In genomic region chrX:101351188-101351587, GRCm38 (mm10) we compare ENCODE assay signal across 16 mouse cellular contexts. TPM values are rescaled to one million over a fixed set of nuclear protein-coding genes. Genes with fewer than 3 reads are reported as not detected.
DNase-seq lines count a peak whose midpoint lies in the region; ATAC-seq lines count a peak whose summit lies in the region.
"Had no signal": no experiment of that assay in that cellular context is flagged by ENCODE, and none has a peak within 500 bp of the region (broad histone marks: within the 10 kb centered on the region; RNA-seq: fewer than 3 reads in every experiment).

No protein-coding gene starts in this region.

- peak; percentile 62 for DNase-seq in forebrain, embryonic 14.5 days (ENCODE audit: low spot score)
- DNase-seq in forebrain, embryonic 10.5 days (ENCODE audit: extremely low spot score, low spot score): no peak
- peak; percentile 42 for DNase-seq in midbrain, embryonic 14.5 days
- DNase-seq in midbrain, embryonic 11.5 days (ENCODE audit: low spot score, missing footprints): no peak
- no peak for DNase-seq in liver, embryonic 13.5 days
- no peak for DNase-seq in adrenal gland, adult 2 months
- no peak for DNase-seq in layer of hippocampus, adult 9-10 months (ENCODE audit: low spot score)
- DNase-seq: adrenal gland, postnatal 10 days; heart, adult 18-20 months; kidney, postnatal 10 days; right cerebral cortex, adult 18-20 months; thymus, postnatal 14 days had no signal

- H3K9ac ChIP-seq in forebrain, embryonic 14.5 days (ENCODE audit: low read length): no peak overlapping the region
- no peak overlapping the region for H3K9ac ChIP-seq in midbrain, embryonic 14.5 days (replicated peaks; ENCODE audit: low read length)
- no peak overlapping the region for H3K9ac ChIP-seq in midbrain, embryonic 11.5 days (ENCODE audit: low read length)
- H3K9ac ChIP-seq in liver, embryonic 13.5 days: no peak overlapping the region
- no peak overlapping the region for H3K9ac ChIP-seq in hindbrain, embryonic 12.5 days
- H3K9ac ChIP-seq: heart, embryonic 15.5 days had no signal

- H3K4me1 ChIP-seq in forebrain, embryonic 14.5 days (ENCODE audit: control insufficient read depth, insufficient read depth, low read length): no peaks in the 10 kb centered on the region
- H3K4me1 ChIP-seq in forebrain, embryonic 10.5 days: no peaks in the 10 kb centered on the region
- no peaks in the 10 kb centered on the region for H3K4me1 ChIP-seq in midbrain, embryonic 14.5 days (ENCODE audit: control insufficient read depth, insufficient read depth, low read length)
- no peaks in the 10 kb centered on the region for H3K4me1 ChIP-seq in midbrain, embryonic 11.5 days (ENCODE audit: control insufficient read depth, insufficient read depth, low read length)
- peaks cover 4% of the 10 kb centered on the region; the same call in 1 of the 2 replicates for H3K4me1 ChIP-seq in liver, embryonic 13.5 days (replicated peaks)
- H3K4me1 ChIP-seq in hindbrain, embryonic 12.5 days: no peaks in the 10 kb centered on the region
- H3K4me1 ChIP-seq: midbrain, embryonic 10.5 days had no signal

- ATAC-seq in forebrain, embryonic 14.5 days: no peak
- ATAC-seq in midbrain, embryonic 14.5 days (ENCODE audit: low FRiP score, low TSS enrichment): no peak
- ATAC-seq in midbrain, embryonic 11.5 days (ENCODE audit: low FRiP score): no peak
- ATAC-seq in liver, embryonic 13.5 days (ENCODE audit: low read depth): peak; percentile 53; the same call in 1 of the 2 replicates
- no peak for ATAC-seq in hindbrain, embryonic 12.5 days (ENCODE audit: low FRiP score)
- ATAC-seq: intestine, postnatal 0 days had no signal

- no peaks in the 10 kb centered on the region for H3K27me3 ChIP-seq in forebrain, embryonic 14.5 days (replicated peaks; ENCODE audit: control insufficient read depth, insufficient read depth, low read length)
- peaks cover 25% of the 10 kb centered on the region for H3K27me3 ChIP-seq in forebrain, embryonic 10.5 days (ENCODE audit: poor library complexity, severe bottlenecking)
- no peaks in the 10 kb centered on the region for H3K27me3 ChIP-seq in midbrain, embryonic 14.5 days (ENCODE audit: control insufficient read depth, insufficient read depth, low read length)
- no peaks in the 10 kb centered on the region for H3K27me3 ChIP-seq in midbrain, embryonic 11.5 days (ENCODE audit: control insufficient read depth, insufficient read depth, low read length)
- no peaks in the 10 kb centered on the region for H3K27me3 ChIP-seq in liver, embryonic 13.5 days
- H3K27me3 ChIP-seq in hindbrain, embryonic 12.5 days: no peaks in the 10 kb centered on the region; the same call in 1 of the 2 replicates
- H3K27me3 ChIP-seq: heart, embryonic 15.5 days had no signal

- no peak overlapping the region for H3K4me2 ChIP-seq in forebrain, embryonic 14.5 days (ENCODE audit: low read length)
- H3K4me2 ChIP-seq in midbrain, embryonic 14.5 days (ENCODE audit: low read length): no peak overlapping the region
- H3K4me2 ChIP-seq in midbrain, embryonic 11.5 days: no peak overlapping the region
- H3K4me2 ChIP-seq in liver, embryonic 13.5 days: 0 out of 2 replicates have a peak overlapping the region, but pooled peaks have one; percentile 0
- H3K4me2 ChIP-seq in hindbrain, embryonic 12.5 days (replicated peaks): no peak overlapping the region
- H3K4me2 ChIP-seq: heart, embryonic 15.5 days had no signal

- H3K27ac ChIP-seq in forebrain, embryonic 14.5 days (ENCODE audit: low read depth, low read length): no peak overlapping the region
- H3K27ac ChIP-seq in forebrain, embryonic 10.5 days: no peak overlapping the region
- H3K27ac ChIP-seq in midbrain, embryonic 14.5 days (replicated peaks; ENCODE audit: low read depth, low read length): no peak overlapping the region
- H3K27ac ChIP-seq in midbrain, embryonic 11.5 days (ENCODE audit: low read depth, low read length): no peak overlapping the region
- H3K27ac ChIP-seq in liver, embryonic 13.5 days: no peak overlapping the region
- no peak overlapping the region for H3K27ac ChIP-seq in hindbrain, embryonic 12.5 days
- H3K27ac ChIP-seq: heart, embryonic 15.5 days; midbrain, embryonic 10.5 days had no signal

- 49% methylated on average over 4 of the region's 4 CpGs for WGBS in forebrain, embryonic 14.5 days
- 73% methylated on average over 4 of the region's 4 CpGs for whole genome bisulfite sequencing in forebrain, embryonic 10.5 days
- WGBS in midbrain, embryonic 14.5 days: 60% methylated on average over 4 of the region's 4 CpGs
- 73% methylated on average over 4 of the region's 4 CpGs for WGBS in midbrain, embryonic 11.5 days
- WGBS in liver, embryonic 13.5 days (ENCODE audit: insufficient replicate concordance): 31% methylated on average over 4 of the region's 4 CpGs
- WGBS in hindbrain, embryonic 12.5 days: 58% methylated on average over 4 of the region's 4 CpGs

- H3K9me3 ChIP-seq in forebrain, embryonic 14.5 days (replicated peaks; ENCODE audit: control insufficient read depth, low read length): no peaks in the 10 kb centered on the region
- no peaks in the 10 kb centered on the region for H3K9me3 ChIP-seq in forebrain, embryonic 10.5 days
- H3K9me3 ChIP-seq in midbrain, embryonic 14.5 days (ENCODE audit: control insufficient read depth, low read length): no peaks in the 10 kb centered on the region
- no peaks in the 10 kb centered on the region for H3K9me3 ChIP-seq in midbrain, embryonic 11.5 days (ENCODE audit: control insufficient read depth, low read length)
- no peaks in the 10 kb centered on the region for H3K9me3 ChIP-seq in liver, embryonic 13.5 days (replicated peaks)
- H3K9me3 ChIP-seq in hindbrain, embryonic 12.5 days (replicated peaks): no peaks in the 10 kb centered on the region
- H3K9me3 ChIP-seq: heart, embryonic 15.5 days; midbrain, embryonic 10.5 days had no signal

- H3K36me3 ChIP-seq in forebrain, embryonic 14.5 days (ENCODE audit: control insufficient read depth, insufficient read depth, low read length): no peaks in the 10 kb centered on the region
- no peaks in the 10 kb centered on the region for H3K36me3 ChIP-seq in forebrain, embryonic 10.5 days (replicated peaks)
- no peaks in the 10 kb centered on the region for H3K36me3 ChIP-seq in midbrain, embryonic 14.5 days (ENCODE audit: control insufficient read depth, insufficient read depth, low read length)
- H3K36me3 ChIP-seq in midbrain, embryonic 11.5 days (ENCODE audit: control insufficient read depth, insufficient read depth, low read length): no peaks in the 10 kb centered on the region
- no peaks in the 10 kb centered on the region for H3K36me3 ChIP-seq in liver, embryonic 13.5 days
- H3K36me3 ChIP-seq in hindbrain, embryonic 12.5 days: no peaks in the 10 kb centered on the region
- H3K36me3 ChIP-seq: heart, embryonic 15.5 days; midbrain, embryonic 10.5 days had no signal

- no peak overlapping the region for H3K4me3 ChIP-seq in forebrain, embryonic 14.5 days (ENCODE audit: low read depth, low read length)
- no peak overlapping the region for H3K4me3 ChIP-seq in forebrain, embryonic 10.5 days
- no peak overlapping the region for H3K4me3 ChIP-seq in midbrain, embryonic 14.5 days (replicated peaks; ENCODE audit: low read depth, low read length)
- no peak overlapping the region for H3K4me3 ChIP-seq in midbrain, embryonic 11.5 days (ENCODE audit: low read depth, low read length)
- H3K4me3 ChIP-seq in liver, embryonic 13.5 days (replicated peaks): no peak overlapping the region
- no peak overlapping the region for H3K4me3 ChIP-seq in hindbrain, embryonic 12.5 days
- H3K4me3 ChIP-seq: heart, embryonic 15.5 days; midbrain, embryonic 10.5 days had no signal

RNA-seq across cellular contexts. Expression of gene Gjb1, which starts 25.0 kb away (rescaled TPM):
- polyA plus RNA-seq in forebrain, embryonic 14.5 days (2014; fragmentation: Nextera tagmentation; extraction: Ambion mirVana): 0.25 and 0.37 TPM in 2 replicates
- polyA plus RNA-seq in forebrain, embryonic 10.5 days (2016; fragmentation: Nextera tagmentation; extraction: Ambion mirVana): not detected in 2 replicates
- 0.57 and 0.85 TPM in 2 replicates for polyA plus RNA-seq in midbrain, embryonic 14.5 days (2014; fragmentation: Nextera tagmentation; extraction: Ambion mirVana)
- polyA plus RNA-seq in midbrain, embryonic 11.5 days (2014; fragmentation: Nextera tagmentation; extraction: Ambion mirVana): not detected in 2 replicates
- 50.0 and 53.6 TPM in 2 replicates for polyA plus RNA-seq in liver, embryonic 13.5 days (2015; fragmentation: Nextera tagmentation; extraction: Ambion mirVana)
- 1 to 10 TPM in 1 of 2 experiments, not detected in 1; 2.7 TPM for total RNA-seq in adrenal gland, adult 2 months (2021)
- 0.11 and 0.84 TPM in 2 replicates for polyA plus RNA-seq in adrenal gland, adult 2 months (2012; rRNA removed)
- polyA plus RNA-seq in hindbrain, embryonic 12.5 days (2016; fragmentation: Nextera tagmentation; extraction: Ambion mirVana): 0.22 and 0.60 TPM in 2 replicates
- total RNA-seq: heart, adult 18-20 months had no signal
- polyA plus RNA-seq: midbrain, embryonic 10.5 days had no signal

RNA-seq across cellular contexts. Expression of gene Nlgn3, which starts 52.2 kb away (rescaled TPM):
- polyA plus RNA-seq in forebrain, embryonic 14.5 days (2014; fragmentation: Nextera tagmentation; extraction: Ambion mirVana): 55.3 and 75.0 TPM in 2 replicates
- polyA plus RNA-seq in forebrain, embryonic 10.5 days (2016; fragmentation: Nextera tagmentation; extraction: Ambion mirVana): 9.6 and 11.1 TPM in 2 replicates
- polyA plus RNA-seq in midbrain, embryonic 14.5 days (2014; fragmentation: Nextera tagmentation; extraction: Ambion mirVana): 98.6 and 99.2 TPM in 2 replicates
- polyA plus RNA-seq in midbrain, embryonic 11.5 days (2014; fragmentation: Nextera tagmentation; extraction: Ambion mirVana): 21.7 and 24.2 TPM in 2 replicates
- polyA plus RNA-seq in liver, embryonic 13.5 days (2015; fragmentation: Nextera tagmentation; extraction: Ambion mirVana): 0.14 and 0.21 TPM in 2 replicates
- total RNA-seq in adrenal gland, adult 2 months (2021): 10 to 100 TPM in 1 of 2 experiments, 1 to 10 TPM in 1; 5.2 to 28.2 TPM
- polyA plus RNA-seq in adrenal gland, adult 2 months (2012; rRNA removed): 2.8 and 3.9 TPM in 2 replicates
- 37.0 and 44.6 TPM in 2 replicates for polyA plus RNA-seq in hindbrain, embryonic 12.5 days (2016; fragmentation: Nextera tagmentation; extraction: Ambion mirVana)

Comparison
In these comparisons a context has a peak if more than half of its experiments do, and no peak if none do; other contexts are left out.
1. DNase-seq: peak in forebrain, embryonic 14.5 days (single experiment) and midbrain, embryonic 14.5 days (single experiment); none in forebrain, embryonic 10.5 days (single experiment), midbrain, embryonic 11.5 days (single experiment), liver, embryonic 13.5 days (single experiment), adrenal gland, adult 2 months (single experiment) and layer of hippocampus, adult 9-10 months (single experiment).
2. RNA of gene Gjb1, which starts 25.0 kb away (polyA plus RNA-seq): 50.0 to 53.6 TPM in liver, embryonic 13.5 days; 0.11 to 0.84 TPM in adrenal gland, adult 2 months, 0.57 to 0.85 TPM in midbrain, embryonic 14.5 days, 0.25 to 0.37 TPM in forebrain, embryonic 14.5 days, 0.22 to 0.60 TPM in hindbrain, embryonic 12.5 days, not detected in forebrain, embryonic 10.5 days and not detected in midbrain, embryonic 11.5 days; every median in the first group is over 10 times any median in the second.